Mouse (Mus musculus) thymus, adult 18-20 months (tissue): Measurements from ENCODE around the gene Ankrd6.

Experiments used
- DNase-seq, 2 experiments: peaks; one replicate each; pipeline ENCODE4 v3.0.0; 2022; ENCODE audit warnings: mixed read lengths in 2 of 2

Gene Ankrd6

GRCm38 (mm10) chr4:32948696-32949095 is 1.9 kb downstream of the Ankrd6 start:
- no peak for DNase-seq

GRCm38 (mm10) chr4:32947631-32948030 is 3.0 kb downstream of the Ankrd6 start:
- DNase-seq = no peak

GRCm38 (mm10) chr4:32940984-32941383 is 9.7 kb downstream of the Ankrd6 start:
- DNase-seq = no peak

GRCm38 (mm10) chr4:32939964-32940363 is 10.7 kb downstream of the Ankrd6 start:
- DNase-seq = no peak

GRCm38 (mm10) chr4:32939521-32939920 is 11.1 kb downstream of the Ankrd6 start:
- no peak for DNase-seq

GRCm38 (mm10) chr4:32936762-32937341 is 13.8 kb downstream of the Ankrd6 start:
- DNase-seq = no peak

- no peak for DNase-seq
These were observed 18.6 kb downstream of the Ankrd6 start for GRCm38 (mm10) chr4:32932056-32932455.

- DNase-seq = no peak
These were observed 20.9 kb downstream of the Ankrd6 start for GRCm38 (mm10) chr4:32929750-32930149.

- DNase-seq = no peak
These were observed 21.8 kb downstream of the Ankrd6 start for GRCm38 (mm10) chr4:32928692-32929448.

- DNase-seq = no peak
These were observed 26.7 kb downstream of the Ankrd6 start for GRCm38 (mm10) chr4:32923891-32924294.

- no peak for DNase-seq
These were observed 27.2 kb downstream of the Ankrd6 start for GRCm38 (mm10) chr4:32923436-32923835.

GRCm38 (mm10) chr4:32922871-32923270 is 27.8 kb downstream of the Ankrd6 start:
- no peak for DNase-seq

GRCm38 (mm10) chr4:32920863-32921262 is 29.8 kb downstream of the Ankrd6 start:
- DNase-seq = peak in 1 of 2 experiments; percentile 21

GRCm38 (mm10) chr4:32918571-32918970 is 32.1 kb downstream of the Ankrd6 start:
- no peak for DNase-seq

GRCm38 (mm10) chr4:32916689-32917385 is 33.8 kb downstream of the Ankrd6 start:
- no peak for DNase-seq

- no peak for DNase-seq
These were observed 34.7 kb downstream of the Ankrd6 start for GRCm38 (mm10) chr4:32915928-32916327.

GRCm38 (mm10) chr4:32909996-32910395 is 40.6 kb downstream of the Ankrd6 start:
- DNase-seq = no peak

- DNase-seq = peak; percentile 16 to 36
These were observed 41.2 kb downstream of the Ankrd6 start for GRCm38 (mm10) chr4:32909241-32909979.

- no peak for DNase-seq
These were observed 43.0 kb downstream of the Ankrd6 start for GRCm38 (mm10) chr4:32907631-32908030.

- peak; percentile 81 to 92 for DNase-seq
These were observed 44.0 kb downstream of the Ankrd6 start for GRCm38 (mm10) chr4:32906627-32907026.

- DNase-seq = no peak
These were observed 44.7 kb downstream of the Ankrd6 start for GRCm38 (mm10) chr4:32905913-32906312.

- DNase-seq = peak in 1 of 2 experiments; percentile 25
These were observed 45.3 kb downstream of the Ankrd6 start for GRCm38 (mm10) chr4:32905381-32905780.

GRCm38 (mm10) chr4:32903826-32904225 is 46.8 kb downstream of the Ankrd6 start:
- no peak for DNase-seq
